In the genomic region with DNA sequence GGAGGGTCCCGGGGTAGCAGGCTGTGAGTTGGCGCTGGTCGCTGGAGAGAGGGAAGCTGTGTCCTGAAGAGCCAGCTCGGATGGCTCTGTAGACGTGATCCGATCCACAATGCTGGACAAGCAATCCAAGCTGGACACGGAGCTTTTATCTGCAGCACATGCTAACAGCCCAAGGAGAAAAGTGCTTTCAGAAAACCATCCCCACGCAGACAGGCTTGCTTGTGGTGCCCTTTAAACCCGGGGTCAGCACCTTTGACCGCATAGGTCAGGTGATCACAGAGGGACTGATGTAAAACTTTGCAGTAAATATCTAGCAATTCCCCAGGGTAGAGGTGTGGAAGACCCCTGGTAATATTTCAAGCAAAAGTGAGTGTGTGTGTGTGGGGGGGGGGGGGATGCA, we compare ENCODE assay signal across 16 mouse cellular contexts. TPM values are rescaled to one million over a fixed set of nuclear protein-coding genes. Genes with fewer than 3 reads are reported as not detected.
DNase-seq lines count a peak whose midpoint lies in the region; ATAC-seq and TF ChIP-seq lines count a peak whose summit lies in the region.
"Had no signal": no experiment of that assay in that cellular context is flagged by ENCODE, and none has a peak within 500 bp of the region (broad histone marks: within the 10 kb centered on the region; RNA-seq: fewer than 3 reads in every experiment).

No protein-coding gene starts in this region.

- DNase-seq in 3134 (ENCODE audit: extremely low read depth, insufficient read length, low spot score), result peak; percentile 13
- peak; percentile 57 for DNase-seq in embryo, embryonic 9.5 days (ENCODE audit: extremely low spot score)
- DNase-seq in limb, embryonic 14.5 days (ENCODE audit: low spot score), result no peak
- no peak for DNase-seq in layer of hippocampus, postnatal 36 days
- no peak for DNase-seq in gastrocnemius, adult 18-20 months (ENCODE audit: low spot score)
- no peak for DNase-seq in adrenal gland, postnatal 36 days
- DNase-seq: adrenal gland, postnatal 14 days; cerebellum, adult 11 months; kidney, adult 9 months; liver, embryonic 13.5 days had no signal

- no peak for ATAC-seq in intestine, embryonic 15.5 days
- no peak for ATAC-seq in intestine, postnatal 0 days
- ATAC-seq in limb, embryonic 14.5 days (ENCODE audit: low FRiP score, low read depth), result no peak

- 60% methylated on average over 10 of the region's 10 CpGs for WGBS in intestine, embryonic 15.5 days
- 73% methylated on average over 10 of the region's 10 CpGs for WGBS in intestine, postnatal 0 days
- WGBS in limb, embryonic 14.5 days, result 46% methylated on average over 10 of the region's 10 CpGs

- TF ChIP-seq POLR2A in limb, embryonic 14.5 days (IDR thresholded peaks at IDR 0.05; ENCODE audit: borderline replicate concordance, extremely low read depth, insufficient read depth, insufficient read length), result no peak

- no peaks in the 10 kb centered on the region for H3K27me3 ChIP-seq in intestine, embryonic 15.5 days (replicated peaks)
- H3K27me3 ChIP-seq in intestine, postnatal 0 days (replicated peaks; ENCODE audit: control insufficient read depth, insufficient read depth, low read length), result no peaks in the 10 kb centered on the region
- no peaks in the 10 kb centered on the region; the same call in 1 of the 2 replicates for H3K27me3 ChIP-seq in limb, embryonic 14.5 days (ENCODE audit: control insufficient read depth, insufficient read depth, low read length)
- H3K27me3 ChIP-seq: liver, embryonic 13.5 days; midbrain, embryonic 12.5 days had no signal

- H3K9ac ChIP-seq in intestine, embryonic 15.5 days, result no peak overlapping the region
- no peak overlapping the region for H3K9ac ChIP-seq in intestine, postnatal 0 days (ENCODE audit: low read depth, low read length)
- no peak overlapping the region for H3K9ac ChIP-seq in limb, embryonic 14.5 days (ENCODE audit: low read depth, low read length, severe bottlenecking)
- H3K9ac ChIP-seq: liver, embryonic 13.5 days; midbrain, embryonic 12.5 days had no signal

- H3K4me2 ChIP-seq in intestine, embryonic 15.5 days (replicated peaks), result 0 out of 2 replicates have a peak overlapping the region, but pooled peaks have one; percentile 1
- no peak overlapping the region; the same call in 1 of the 2 replicates for H3K4me2 ChIP-seq in intestine, postnatal 0 days (replicated peaks; ENCODE audit: low read depth)
- H3K4me2 ChIP-seq in limb, embryonic 14.5 days (replicated peaks; ENCODE audit: low read depth, low read length, severe bottlenecking), result peak overlapping the region; percentile 15; the same call in 1 of the 2 replicates
- H3K4me2 ChIP-seq: heart, embryonic 11.5 days; liver, embryonic 13.5 days; midbrain, embryonic 12.5 days had no signal

- H3K4me1 ChIP-seq in intestine, embryonic 15.5 days (replicated peaks), result no peaks in the 10 kb centered on the region
- no peaks in the 10 kb centered on the region for H3K4me1 ChIP-seq in intestine, postnatal 0 days (replicated peaks; ENCODE audit: control insufficient read depth, insufficient read depth, low read length)
- no peaks in the 10 kb centered on the region for H3K4me1 ChIP-seq in limb, embryonic 14.5 days (ENCODE audit: control insufficient read depth, insufficient read depth, low read length)
- H3K4me1 ChIP-seq: liver, embryonic 13.5 days; midbrain, embryonic 12.5 days had no signal

- TF ChIP-seq CTCF in intestine, postnatal 0 days (IDR thresholded peaks at IDR 0.05; ENCODE audit: low read depth), result no peak

- no peaks in the 10 kb centered on the region for H3K9me3 ChIP-seq in intestine, embryonic 15.5 days
- no peaks in the 10 kb centered on the region for H3K9me3 ChIP-seq in intestine, postnatal 0 days (ENCODE audit: control insufficient read depth)
- no peaks in the 10 kb centered on the region for H3K9me3 ChIP-seq in limb, embryonic 14.5 days (ENCODE audit: control insufficient read depth, low read length)
- H3K9me3 ChIP-seq: liver, embryonic 13.5 days; midbrain, embryonic 12.5 days had no signal

- H3K36me3 ChIP-seq in intestine, embryonic 15.5 days, result no peaks in the 10 kb centered on the region
- no peaks in the 10 kb centered on the region for H3K36me3 ChIP-seq in intestine, postnatal 0 days (ENCODE audit: control insufficient read depth, insufficient read depth)
- H3K36me3 ChIP-seq in limb, embryonic 14.5 days (ENCODE audit: control insufficient read depth, insufficient read depth, low read length), result no peaks in the 10 kb centered on the region
- H3K36me3 ChIP-seq: liver, embryonic 13.5 days; midbrain, embryonic 12.5 days had no signal

- no peak overlapping the region for H3K27ac ChIP-seq in intestine, embryonic 15.5 days
- H3K27ac ChIP-seq in intestine, postnatal 0 days (ENCODE audit: low read depth, low read length), result no peak overlapping the region
- H3K27ac ChIP-seq in limb, embryonic 14.5 days (replicated peaks; ENCODE audit: low read depth, low read length), result no peak overlapping the region
- H3K27ac ChIP-seq: liver, embryonic 13.5 days; midbrain, embryonic 12.5 days had no signal

- H3K4me3 ChIP-seq in intestine, embryonic 15.5 days (replicated peaks), result no peak overlapping the region
- H3K4me3 ChIP-seq in intestine, postnatal 0 days (ENCODE audit: low read depth, low read length), result no peak overlapping the region
- 0 out of 2 replicates have a peak overlapping the region, but pooled peaks have one; percentile 2 for H3K4me3 ChIP-seq in limb, embryonic 14.5 days (replicated peaks; ENCODE audit: low read length)
- H3K4me3 ChIP-seq: erythroblast, embryonic 14.5 days; liver, embryonic 13.5 days; midbrain, embryonic 12.5 days had no signal

RNA-seq across cellular contexts. Expression of gene Myf5, which starts 1.9 kb away (rescaled TPM):
- polyA plus RNA-seq in intestine, embryonic 15.5 days (2015; fragmentation: Nextera tagmentation; extraction: Ambion mirVana), result 0.13 TPM in 1 of 2 replicates, not detected in the other
- not detected in 2 replicates for polyA plus RNA-seq in intestine, postnatal 0 days (2015; fragmentation: Nextera tagmentation; extraction: Ambion mirVana)
- polyA plus RNA-seq in limb, embryonic 14.5 days (2012; rRNA removed), result 9.0 and 12.2 TPM in 2 replicates
- 16.8 and 24.4 TPM in 2 replicates for polyA plus RNA-seq in limb, embryonic 14.5 days (2014; fragmentation: Nextera tagmentation; extraction: Ambion mirVana)
- total RNA-seq in layer of hippocampus, postnatal 36 days (2021), result not detected
- total RNA-seq in gastrocnemius, adult 18-20 months (2021), result 1 to 10 TPM; 1.1 to 2.6 TPM
- not detected for total RNA-seq in adrenal gland, postnatal 36 days (2021)
- total RNA-seq: adrenal gland, postnatal 14 days; layer of hippocampus, adult 8-10 months had no signal
- polyA plus RNA-seq: erythroblast, embryonic 14.5 days; midbrain, embryonic 12.5 days had no signal

RNA-seq across cellular contexts. Expression of gene Myf6, which starts 10.5 kb away (rescaled TPM):
- polyA plus RNA-seq in intestine, embryonic 15.5 days (2015; fragmentation: Nextera tagmentation; extraction: Ambion mirVana), result 0.23 TPM in 1 of 2 replicates, not detected in the other
- polyA plus RNA-seq in intestine, postnatal 0 days (2015; fragmentation: Nextera tagmentation; extraction: Ambion mirVana), result not detected in 2 replicates
- 3.1 and 4.1 TPM in 2 replicates for polyA plus RNA-seq in limb, embryonic 14.5 days (2012; rRNA removed)
- polyA plus RNA-seq in limb, embryonic 14.5 days (2014; fragmentation: Nextera tagmentation; extraction: Ambion mirVana), result 4.8 and 6.7 TPM in 2 replicates
- total RNA-seq in layer of hippocampus, postnatal 36 days (2021), result not detected
- 100 to 1,000 TPM in 1 of 2 experiments, 10 to 100 TPM in 1; 96.5 to 154 TPM for total RNA-seq in gastrocnemius, adult 18-20 months (2021)
- total RNA-seq in adrenal gland, postnatal 36 days (2021), result not detected
- total RNA-seq: adrenal gland, postnatal 14 days; layer of hippocampus, adult 8-10 months had no signal
- polyA plus RNA-seq: erythroblast, embryonic 14.5 days; heart, embryonic 11.5 days; midbrain, embryonic 12.5 days had no signal

Comparison
In these comparisons a context has a peak if more than half of its experiments do, and no peak if none do; other contexts are left out.
1. DNase-seq: peak in 3134 (single experiment) and embryo, embryonic 9.5 days (single experiment); none in limb, embryonic 14.5 days (single experiment), layer of hippocampus, postnatal 36 days (0 of 2), gastrocnemius, adult 18-20 months (single experiment) and adrenal gland, postnatal 36 days (0 of 2).
2. RNA of gene Myf6, which starts 10.5 kb away (total RNA-seq): 96.5 to 154 TPM in gastrocnemius, adult 18-20 months; not detected in layer of hippocampus, postnatal 36 days and not detected in adrenal gland, postnatal 36 days; every median in the first group is over 10 times any median in the second.